Mouse (Mus musculus) stomach, embryonic 14.5 days (tissue): ENCODE measurements at regions not wholly inside any gene's neighbourhood (a gene's known extent, or its start where the extent isn't known, plus 50 kb on each side); places are given as distances from the start of the nearest gene placed in this dataset.

Source experiments
- ATAC-seq: fragments of 200-750 bp; cut with Nextera tagmentation; 2 replicates; pipeline ENCODE4 v1.8.0; 2017; ENCODE audit warnings: low read depth, moderate TSS enrichment; ENCODE audit not compliant: insufficient number of reproducible peaks, insufficient read depth, low FRiP score
- H3K27ac ChIP-seq: fragments of 300-500 bp; sonication (generic); 2 replicates; pipeline ENCODE4 v1.5.1; 2014; ENCODE audit warnings: mild to moderate bottlenecking, low read length, moderate library complexity, mixed read lengths
- H3K27me3 ChIP-seq: fragments of 300-500 bp; sonication (generic); 2 replicates; pipeline ENCODE4 v1.6.1; 2014; ENCODE audit warnings: low read length, control low read depth, mixed read lengths; ENCODE audit not compliant: control insufficient read depth, insufficient read depth
- H3K36me3 ChIP-seq: fragments of 300-500 bp; sonication (generic); 2 replicates; pipeline ENCODE4 v1.6.1; 2014; ENCODE audit warnings: mild to moderate bottlenecking, control low read depth, low read length, moderate library complexity, mixed read lengths; ENCODE audit not compliant: control insufficient read depth, insufficient read depth
- H3K4me1 ChIP-seq: fragments of 300-500 bp; sonication (generic); 2 replicates; pipeline ENCODE4 v1.6.1; 2014; ENCODE audit warnings: low read length, control low read depth, mixed read lengths; ENCODE audit not compliant: control insufficient read depth, insufficient read depth
- H3K4me2 ChIP-seq: fragments of 300-500 bp; sonication (generic); replicated peaks from 2 replicates; pipeline ENCODE4 v1.6.1; 2014; ENCODE audit warnings: low read depth, low read length, control low read depth
- H3K4me3 ChIP-seq: fragments of 300-500 bp; sonication (generic); 2 replicates; pipeline ENCODE4 v1.5.1; 2014; ENCODE audit warnings: low read depth, low read length, control low read depth
- H3K9ac ChIP-seq: fragments of 300-500 bp; sonication (generic); replicated peaks from 2 replicates; pipeline ENCODE4 v1.6.1; 2014; ENCODE audit warnings: low read depth, mild to moderate bottlenecking, control low read depth, low read length, moderate library complexity, mixed read lengths
- H3K9me3 ChIP-seq: fragments of 300-500 bp; sonication (generic); 2 replicates; pipeline ENCODE4 v1.6.1; 2016; ENCODE audit warnings: low read depth, low read length, control low read depth; ENCODE audit not compliant: control insufficient read depth
- WGBS: fragments of 180-500 bp; shearing (Covaris S2); extraction: QIAGEN DNeasy Blood & Tissue Kit; methylation state at CpG from one replicate; pipeline ENCODE4 v1.1.7; 2014; 5-methylcytosine and 5-hydroxymethylcytosine counted together

DNA sequence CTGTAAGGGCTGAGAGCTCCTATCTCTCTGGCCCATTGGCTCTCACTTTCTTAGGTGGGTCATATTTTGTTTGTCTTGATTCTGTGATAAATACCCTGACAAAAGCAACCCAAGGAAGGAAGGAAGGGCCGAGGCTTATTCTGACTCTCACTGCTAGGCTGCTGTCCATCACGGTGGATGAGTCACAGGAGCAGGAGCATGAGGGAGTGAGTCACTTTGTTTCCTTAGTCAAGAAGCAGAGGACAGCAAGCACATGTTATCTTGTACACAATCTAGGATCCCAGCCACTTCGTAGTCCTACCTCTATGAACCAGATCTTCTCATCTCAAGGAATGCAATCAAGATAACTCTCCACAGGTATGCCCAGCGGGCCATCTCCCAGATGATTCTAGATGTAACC lies 69.9 kb downstream of the Atp6v1g3 start:
- Histone ChIP-seq H3K9ac (no peak overlapping the region), H3K36me3 (no peaks in the 10 kb centered on the region), H3K4me3 (no peak overlapping the region), H3K4me2 (no peak overlapping the region), H3K27me3 (no peaks in the 10 kb centered on the region), H3K9me3 (no peaks in the 10 kb centered on the region), H3K4me1 (no peaks in the 10 kb centered on the region), H3K27ac (no peak overlapping the region)
- no peak for ATAC-seq
- 73% methylated on average over 4 of the region's 4 CpGs for WGBS

GRCm38 (mm10) chr1:138344920-138345319 lies 71.4 kb downstream of the Atp6v1g3 start:
- no peak for ATAC-seq
- Histone ChIP-seq H3K27me3 (no peaks in the 10 kb centered on the region), H3K4me1 (no peaks in the 10 kb centered on the region), H3K4me3 (no peak overlapping the region), H3K9ac (no peak overlapping the region), H3K27ac (no peak overlapping the region), H3K4me2 (no peak overlapping the region), H3K36me3 (no peaks in the 10 kb centered on the region), H3K9me3 (no peaks in the 10 kb centered on the region)
- 88% methylated on average over 4 of the region's 4 CpGs for WGBS

DNA sequence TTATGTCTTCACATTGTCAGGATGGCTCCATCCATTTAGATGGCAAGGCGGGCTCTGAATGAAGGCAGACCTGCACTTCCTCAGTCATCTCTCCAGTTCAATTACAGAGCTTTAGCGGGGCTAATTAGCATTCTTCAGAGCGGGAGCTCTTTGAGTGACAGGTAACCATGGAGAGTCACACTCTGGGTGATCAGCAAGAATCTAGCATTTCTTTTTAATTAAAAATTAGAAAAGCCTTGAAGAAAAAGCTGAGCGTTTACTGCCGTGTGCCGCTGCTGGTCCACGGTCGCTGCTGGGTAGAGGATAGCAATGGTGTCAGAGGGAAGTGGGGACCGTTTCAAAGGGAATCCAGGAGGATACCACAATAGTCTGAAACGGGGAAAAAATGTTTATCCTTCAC lies 72.5 kb downstream of the Atp6v1g3 start:
- no peaks in the 10 kb centered on the region for H3K4me1 ChIP-seq
- no peak overlapping the region for H3K9ac ChIP-seq
- no peaks in the 10 kb centered on the region for H3K27me3 ChIP-seq
- H3K36me3 ChIP-seq, result no peaks in the 10 kb centered on the region
- no peak overlapping the region for H3K4me3 ChIP-seq
- H3K27ac ChIP-seq, result no peak overlapping the region
- 60% methylated on average over 10 of the region's 10 CpGs for WGBS
- no peak overlapping the region for H3K4me2 ChIP-seq
- no peak for ATAC-seq
- H3K9me3 ChIP-seq, result no peaks in the 10 kb centered on the region

DNA sequence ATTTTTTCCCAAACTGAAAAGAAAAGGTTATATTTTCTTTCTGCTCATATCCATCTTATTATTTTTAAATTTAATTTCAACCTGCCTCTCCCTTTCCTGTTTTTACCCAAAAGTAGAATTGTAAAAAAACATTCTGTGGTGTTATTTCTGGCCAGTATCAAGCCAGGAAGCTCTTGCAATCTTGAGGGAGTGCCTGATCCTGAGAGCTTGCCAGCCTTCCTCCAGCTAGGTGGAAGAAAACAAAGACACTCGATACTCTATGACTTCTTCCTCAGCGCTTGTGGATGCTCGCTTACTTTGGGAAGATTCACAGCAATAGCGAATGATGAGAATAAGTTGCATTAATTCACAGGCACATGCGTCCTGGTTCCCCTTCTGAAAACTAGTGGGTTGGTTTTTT lies 73.4 kb downstream of the Atp6v1g3 start:
- ATAC-seq, result no peak
- Histone ChIP-seq H3K27ac (no peak overlapping the region), H3K27me3 (no peaks in the 10 kb centered on the region), H3K9me3 (no peaks in the 10 kb centered on the region), H3K36me3 (no peaks in the 10 kb centered on the region), H3K4me3 (no peak overlapping the region), H3K9ac (no peak overlapping the region), H3K4me1 (no peaks in the 10 kb centered on the region), H3K4me2 (no peak overlapping the region)
- WGBS, result 79% methylated on average over 5 of the region's 5 CpGs

DNA sequence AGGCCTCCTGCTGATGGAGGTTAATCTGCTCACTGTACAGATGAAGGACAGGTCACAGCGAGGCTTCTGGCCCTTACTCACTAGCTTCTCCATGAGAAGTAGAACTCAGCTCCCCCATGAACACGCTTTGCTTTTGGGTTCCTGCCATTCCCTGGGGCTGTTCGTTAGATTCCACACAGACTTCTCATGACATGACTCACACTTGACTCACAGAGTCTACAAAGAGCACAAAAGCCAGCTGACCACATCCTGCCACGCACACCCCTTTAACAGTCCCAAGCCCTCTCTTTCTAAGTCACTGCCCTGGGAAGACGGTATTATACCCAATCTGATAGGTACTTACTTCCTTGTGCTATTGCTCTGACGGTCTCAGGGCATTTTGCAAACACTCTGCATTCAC lies 74.9 kb downstream of the Atp6v1g3 start:
- no peaks in the 10 kb centered on the region for H3K36me3 ChIP-seq
- H3K9ac ChIP-seq, result no peak overlapping the region
- no peak overlapping the region for H3K27ac ChIP-seq
- no peaks in the 10 kb centered on the region for H3K4me1 ChIP-seq
- 54% methylated on average over 6 of the region's 6 CpGs for WGBS
- ATAC-seq, result peak; percentile 87
- no peak overlapping the region for H3K4me3 ChIP-seq
- H3K27me3 ChIP-seq, result no peaks in the 10 kb centered on the region
- H3K9me3 ChIP-seq, result no peaks in the 10 kb centered on the region
- H3K4me2 ChIP-seq, result no peak overlapping the region

GRCm38 (mm10) chr1:138349099-138349498 lies 75.6 kb downstream of the Atp6v1g3 start:
- Histone ChIP-seq H3K4me1 (no peaks in the 10 kb centered on the region), H3K9ac (no peak overlapping the region), H3K27ac (no peak overlapping the region), H3K36me3 (no peaks in the 10 kb centered on the region), H3K4me2 (no peak overlapping the region), H3K9me3 (no peaks in the 10 kb centered on the region), H3K4me3 (no peak overlapping the region), H3K27me3 (no peaks in the 10 kb centered on the region)
- 71% methylated on average over 2 of the region's 2 CpGs for WGBS
- no peak for ATAC-seq

- Histone ChIP-seq H3K27ac (no peak overlapping the region), H3K36me3 (no peaks in the 10 kb centered on the region), H3K9me3 (no peaks in the 10 kb centered on the region), H3K4me3 (no peak overlapping the region), H3K4me1 (no peaks in the 10 kb centered on the region), H3K9ac (no peak overlapping the region), H3K27me3 (no peaks in the 10 kb centered on the region), H3K4me2 (no peak overlapping the region)
- WGBS, result 50% methylated on average over 1 of the region's 1 CpGs
- ATAC-seq, result no peak
Observed at GRCm38 (mm10) chr1:138356407-138356806, 82.9 kb downstream of the Atp6v1g3 start.

GRCm38 (mm10) chr1:138362684-138363472 lies 89.3 kb downstream of the Atp6v1g3 start:
- no peak for ATAC-seq
- Histone ChIP-seq H3K4me2 (no peak overlapping the region), H3K27me3 (no peaks in the 10 kb centered on the region), H3K4me3 (no peak overlapping the region), H3K9me3 (no peaks in the 10 kb centered on the region), H3K9ac (no peak overlapping the region), H3K4me1 (no peaks in the 10 kb centered on the region), H3K27ac (no peak overlapping the region), H3K36me3 (no peaks in the 10 kb centered on the region)
- WGBS, result 84% methylated on average over 11 of the region's 11 CpGs

DNA sequence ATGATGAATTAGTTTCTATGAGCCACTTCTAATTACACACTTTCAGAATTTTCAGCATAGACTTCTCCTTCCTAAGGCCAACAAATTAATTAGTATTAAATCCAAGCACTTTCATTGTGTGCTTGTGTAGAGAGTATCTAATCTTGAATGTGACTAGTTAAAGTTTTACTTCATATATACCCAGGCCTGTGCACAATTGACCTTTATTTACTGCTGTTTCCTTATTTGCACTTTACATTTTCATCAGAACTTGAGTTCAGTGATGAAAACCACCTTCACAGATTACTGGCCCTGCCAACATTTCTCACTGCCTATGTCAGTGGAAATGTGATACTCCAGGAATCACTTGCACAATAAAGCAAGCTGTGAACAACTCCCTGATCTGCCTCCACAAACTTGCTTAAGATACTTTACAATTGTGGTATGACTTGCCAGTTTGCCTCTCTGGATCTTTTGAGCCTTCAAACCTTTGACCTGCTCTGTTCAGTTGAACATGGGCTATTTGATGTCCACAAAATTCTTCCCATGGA lies 96.5 kb downstream of the Atp6v1g3 start:
- H3K9me3 ChIP-seq, result no peaks in the 10 kb centered on the region
- no peak overlapping the region for H3K9ac ChIP-seq
- H3K36me3 ChIP-seq, result no peaks in the 10 kb centered on the region
- H3K4me2 ChIP-seq, result no peak overlapping the region
- no peak overlapping the region for H3K4me3 ChIP-seq
- H3K4me1 ChIP-seq, result no peaks in the 10 kb centered on the region
- no peaks in the 10 kb centered on the region for H3K27me3 ChIP-seq
- H3K27ac ChIP-seq, result no peak overlapping the region
- ATAC-seq, result peak; percentile 42; the same call in 1 of the 2 replicates
